Mouse (Mus musculus): Measurements from ENCODE around the gene Uqcc2. TPM values are rescaled to one million over a fixed set of nuclear protein-coding genes. Genes with fewer than 3 reads are reported as not detected.

Gene Uqcc2
- 100 to 1,000 TPM; 245 to 370 TPM for total RNA-seq (2021)
- long read RNA-seq, experiment 1, transcript Uqcc2-201 (4 exons, 500 nt), result major isoform, 213 of 220 reads
- long read RNA-seq, experiment 1, partial matches to known transcripts, result 7 of 220 reads
- long read RNA-seq, experiment 1, other reads (novel, unspliced or antisense), result 0 of 220 reads
- long read RNA-seq, experiment 2, transcript Uqcc2-201 (4 exons, 500 nt), result major isoform, 182 of 184 reads
- long read RNA-seq, experiment 2, partial matches to known transcripts, result 2 of 184 reads
- long read RNA-seq, experiment 2, other reads (novel, unspliced or antisense), result 0 of 184 reads

DNA sequence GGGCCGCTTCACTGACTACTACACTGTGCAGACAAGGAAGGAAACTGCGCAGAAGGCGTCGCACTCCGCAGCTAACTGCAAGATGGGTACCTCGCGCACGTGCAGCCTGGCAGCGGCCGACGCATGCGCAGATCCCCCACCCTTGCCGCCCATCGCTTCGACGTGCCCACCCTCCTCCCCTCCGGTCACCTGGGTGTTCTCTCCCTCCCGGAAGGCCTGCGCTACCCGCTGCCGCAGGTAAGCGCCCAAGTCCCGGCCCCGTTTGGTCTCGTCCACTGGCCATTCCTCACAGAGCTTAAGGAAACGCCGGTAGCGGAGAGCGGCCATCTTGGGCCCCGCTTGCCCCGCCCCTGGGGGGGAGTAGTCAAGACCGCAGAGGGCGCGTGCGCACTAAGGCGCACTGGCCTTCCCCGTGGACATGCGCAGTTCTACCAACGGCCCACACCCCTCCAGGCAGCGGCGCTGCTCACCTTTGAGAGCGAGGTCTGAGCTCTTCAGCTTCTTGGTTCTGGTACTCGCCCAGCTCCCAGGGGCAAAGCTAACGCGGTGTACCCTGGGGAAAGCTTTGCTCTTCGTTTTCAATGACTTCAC lies at the start of gene Uqcc2:
Uqcc2 (minus strand) TSS at position 366 of the 591 bp plus-strand sequence.
- DNase-seq, result peak; percentile 99

DNA sequence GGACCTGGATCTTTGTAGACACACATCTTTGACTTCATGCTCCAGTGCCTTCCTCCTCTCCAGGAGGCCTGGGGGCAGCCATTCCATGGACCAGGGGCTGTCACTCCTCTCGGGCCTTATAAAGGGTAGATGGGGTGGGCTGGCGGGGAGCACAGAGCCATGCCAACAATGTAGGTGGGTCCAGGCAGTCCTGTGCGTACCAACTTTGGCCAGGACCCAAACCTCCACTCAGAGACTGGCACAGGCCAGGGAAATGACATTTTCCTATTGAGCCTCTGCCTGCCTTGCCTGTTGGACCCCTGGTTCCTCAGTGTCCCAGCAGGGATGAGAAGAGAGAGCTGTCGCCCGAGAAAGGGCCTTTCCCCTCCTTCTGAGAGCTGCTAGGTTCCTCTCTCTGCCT lies 48.7 kb upstream of the Uqcc2 start:
- DNase-seq, result no peak

DNA sequence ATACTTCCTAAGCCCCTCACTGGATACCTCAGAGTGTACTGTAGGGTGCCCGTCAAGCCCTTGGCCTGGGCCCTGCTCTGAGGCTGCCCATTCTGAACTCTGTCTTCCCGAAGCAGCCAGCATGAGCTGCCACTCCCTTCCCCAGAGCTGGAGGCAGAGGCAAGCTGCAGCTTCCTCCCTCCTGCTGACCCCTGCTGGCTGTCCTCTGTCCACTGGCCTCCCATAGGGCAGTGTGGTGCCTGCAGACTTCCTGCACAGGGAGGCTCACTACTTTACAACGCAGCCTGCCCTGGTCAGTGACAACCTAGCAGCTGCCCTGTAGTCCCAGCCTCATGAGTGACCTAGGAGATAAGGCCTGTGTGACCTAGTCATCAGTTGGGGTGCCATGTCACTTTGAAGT lies 48.0 kb upstream of the Uqcc2 start:
- DNase-seq, result peak; percentile 54 to 65

DNA sequence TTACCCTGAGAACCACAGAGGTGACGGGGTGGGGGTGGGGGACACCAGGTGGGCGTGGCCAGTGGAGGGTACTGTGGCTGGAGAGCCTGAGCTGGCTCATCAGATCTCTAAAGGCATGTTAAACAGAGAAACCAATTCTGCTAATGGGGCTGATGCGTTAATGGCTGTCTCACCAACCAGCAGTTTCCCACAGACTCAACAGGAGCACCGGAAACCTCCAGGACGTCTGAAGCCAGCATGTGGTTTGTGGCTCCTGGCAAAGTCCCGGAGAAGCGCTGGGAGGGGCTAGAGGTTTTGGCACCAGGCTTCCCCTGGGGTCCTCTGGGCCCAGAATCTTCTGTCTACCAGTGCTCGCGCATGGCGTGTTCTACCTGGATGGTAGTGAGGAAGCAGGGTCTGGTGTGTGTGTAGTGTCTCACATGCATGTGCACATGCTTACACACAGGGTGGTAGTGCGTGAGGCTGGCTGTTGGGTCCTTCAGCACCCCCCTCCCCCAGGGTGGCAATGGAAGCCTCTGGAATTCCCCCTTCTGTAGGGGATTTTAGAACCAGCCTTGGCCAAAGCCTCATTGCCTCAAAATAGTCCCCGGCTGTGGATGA lies 46.1 kb upstream of the Uqcc2 start:
- DNase-seq, result no peak

DNA sequence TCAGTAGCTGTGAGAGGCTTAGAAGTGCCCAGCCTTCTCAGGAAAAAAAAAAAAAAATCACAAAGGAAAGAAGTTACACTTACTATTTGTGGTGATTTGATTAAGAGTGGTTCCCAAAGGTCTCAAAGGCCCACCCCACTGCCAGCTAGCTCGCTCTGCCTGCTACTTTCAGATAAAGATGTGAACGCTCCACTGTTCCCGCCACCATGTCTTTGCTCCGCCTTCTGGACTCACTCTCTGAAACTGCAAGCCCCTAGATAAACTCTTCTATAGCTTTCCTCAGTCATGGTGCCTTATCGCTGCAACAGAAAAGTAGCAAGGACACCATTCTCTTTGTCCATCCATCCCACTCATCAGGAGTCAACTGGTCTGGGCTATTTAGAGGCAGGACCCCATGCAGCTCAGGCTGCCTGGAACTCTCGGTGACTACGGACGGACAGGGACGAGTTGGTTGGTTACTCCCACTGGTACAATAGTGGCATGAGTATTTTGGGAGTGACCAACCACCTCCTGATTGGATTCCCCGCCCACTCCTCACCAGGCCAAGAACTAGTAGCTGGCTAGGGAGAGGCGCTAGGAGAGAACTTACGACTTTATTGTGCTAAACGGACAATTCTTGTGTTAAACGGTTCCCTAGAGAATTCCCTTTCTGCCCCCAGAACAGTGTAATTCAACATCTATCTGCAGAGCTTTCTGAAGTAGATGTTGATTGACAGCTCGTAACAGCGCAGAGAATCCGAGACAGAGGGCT lies 44.9 kb upstream of the Uqcc2 start:
- DNase-seq, result no peak

DNA sequence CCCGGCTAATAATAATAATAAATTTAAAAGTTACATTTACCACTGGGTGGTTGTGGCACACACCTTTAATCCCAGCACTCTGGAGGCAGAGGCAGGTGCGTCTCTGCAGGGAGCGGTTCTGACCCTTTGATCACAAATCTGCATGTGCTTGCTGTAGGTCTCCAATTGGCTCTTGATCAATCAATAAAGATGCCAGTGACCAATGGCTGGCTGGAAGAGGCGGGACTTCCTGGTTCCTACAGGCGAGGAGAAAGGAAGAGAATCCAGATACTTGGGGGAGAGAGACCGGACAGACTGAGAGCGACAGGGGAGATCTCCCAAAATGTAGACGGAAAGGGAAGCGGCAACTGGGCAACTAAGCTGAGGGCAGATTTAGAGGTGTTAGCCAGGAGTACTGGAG lies 44.3 kb upstream of the Uqcc2 start:
- DNase-seq, result no peak

DNA sequence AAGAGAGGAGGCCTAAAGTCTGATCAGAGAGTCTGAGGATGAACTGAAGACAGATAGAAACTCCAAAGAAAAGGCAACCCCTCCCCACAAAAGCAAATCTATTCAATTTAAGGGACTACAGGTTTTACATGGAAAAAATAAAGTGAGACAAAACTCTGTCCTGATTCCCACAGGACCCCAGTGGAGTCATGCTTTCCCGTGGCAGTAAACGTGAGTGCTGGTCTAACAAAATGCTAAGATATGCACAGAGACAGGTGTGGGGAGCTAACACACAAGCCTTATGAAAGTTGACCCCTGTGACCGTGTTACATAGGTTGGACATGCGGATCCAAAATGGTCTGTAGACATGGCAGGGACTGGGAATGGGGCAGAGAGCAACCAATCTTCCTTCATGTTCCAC lies 43.0 kb upstream of the Uqcc2 start:
- no peak for DNase-seq

DNA sequence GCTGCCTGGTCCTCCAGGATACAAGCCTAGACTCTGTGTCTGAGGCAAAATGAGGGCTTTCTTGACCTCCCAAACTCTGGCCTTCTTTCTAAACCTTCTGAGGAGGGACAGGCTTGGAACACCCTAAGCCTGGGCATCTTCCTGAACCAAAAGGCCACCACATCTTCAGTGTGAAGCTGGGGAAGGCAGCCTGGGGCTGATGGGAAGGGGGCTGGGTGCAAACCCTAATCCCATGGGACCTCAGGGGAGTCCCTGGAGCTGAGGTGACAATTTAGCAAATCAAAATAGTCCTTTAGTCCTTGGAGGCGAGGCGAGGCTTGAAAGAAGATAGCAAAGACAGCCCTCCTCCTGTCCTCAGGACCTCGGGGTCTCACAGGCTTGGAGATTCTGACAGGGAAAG lies 42.6 kb upstream of the Uqcc2 start:
- DNase-seq, result no peak

DNA sequence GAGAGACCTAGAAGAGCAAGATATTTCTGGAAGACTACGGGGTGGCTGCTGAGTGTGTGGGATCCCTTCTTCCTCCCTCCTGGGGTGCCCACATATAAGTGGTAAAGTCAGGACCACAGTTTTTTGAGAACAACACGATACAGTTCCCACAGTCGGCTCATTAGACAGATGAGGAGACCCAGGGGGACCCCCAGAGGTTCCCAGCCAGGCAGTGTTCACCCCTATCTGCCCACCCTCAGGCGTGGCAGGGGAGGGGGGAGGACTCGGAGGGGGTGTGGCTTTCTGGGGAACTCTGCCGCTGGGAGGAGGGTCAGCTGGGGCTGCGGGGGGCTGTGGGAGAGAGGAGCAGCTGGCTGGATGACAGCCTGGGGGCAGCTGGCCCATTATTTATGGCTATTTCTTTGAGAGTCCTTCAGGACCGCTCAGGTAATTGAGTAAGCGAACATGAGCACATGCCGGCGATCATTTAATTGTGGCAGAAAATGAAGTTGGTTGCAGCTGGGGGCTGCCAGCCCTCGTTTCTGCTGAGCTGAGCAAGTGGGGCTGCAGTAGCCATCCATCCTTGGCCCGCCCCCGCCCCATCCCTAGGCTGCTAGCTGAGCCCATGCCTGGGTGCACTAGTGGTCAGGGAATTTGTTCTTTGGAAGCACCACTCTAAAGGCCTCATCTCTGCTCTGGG lies 41.6 kb upstream of the Uqcc2 start:
- DNase-seq, result no peak

DNA sequence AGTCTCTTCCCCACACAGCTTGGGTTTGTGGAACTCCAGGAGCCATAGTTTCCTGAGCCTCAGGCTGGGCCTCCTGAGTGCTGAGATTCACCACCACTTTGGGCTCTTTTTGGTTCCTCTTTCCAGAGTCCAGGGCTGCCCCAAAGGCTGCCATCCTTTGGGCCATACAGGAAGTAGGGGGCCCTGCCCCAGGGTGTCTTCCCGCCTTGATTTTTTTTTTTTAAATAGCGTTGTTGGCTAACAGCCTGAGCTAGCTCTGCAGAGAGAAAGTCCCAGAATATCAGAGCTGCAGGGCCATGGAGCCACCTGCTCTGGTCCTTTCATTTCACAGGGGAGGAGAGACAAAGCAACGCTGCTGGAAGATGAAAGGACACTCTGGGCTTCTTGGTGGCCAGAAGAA lies 40.0 kb upstream of the Uqcc2 start:
- no peak for DNase-seq

DNA sequence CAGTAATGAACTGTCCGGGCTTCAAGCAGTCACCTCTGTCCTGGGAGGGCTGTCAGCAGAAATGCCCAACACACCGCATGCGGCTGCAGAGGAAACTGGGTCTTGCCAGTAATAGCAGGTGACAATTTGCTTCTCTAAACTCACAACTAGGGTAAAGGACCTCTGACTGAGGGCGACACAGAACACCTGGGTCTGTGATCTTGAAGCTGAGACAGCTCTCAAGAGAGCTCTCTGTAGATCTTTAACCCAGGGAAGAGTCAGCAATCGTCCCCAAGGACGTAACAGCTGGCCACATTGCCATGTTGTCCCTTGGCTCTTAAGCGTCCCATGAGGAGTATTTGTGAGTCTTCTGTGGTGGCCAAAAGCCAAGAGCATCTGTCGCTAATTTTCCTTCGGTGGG lies 38.7 kb upstream of the Uqcc2 start:
- DNase-seq, result no peak

DNA sequence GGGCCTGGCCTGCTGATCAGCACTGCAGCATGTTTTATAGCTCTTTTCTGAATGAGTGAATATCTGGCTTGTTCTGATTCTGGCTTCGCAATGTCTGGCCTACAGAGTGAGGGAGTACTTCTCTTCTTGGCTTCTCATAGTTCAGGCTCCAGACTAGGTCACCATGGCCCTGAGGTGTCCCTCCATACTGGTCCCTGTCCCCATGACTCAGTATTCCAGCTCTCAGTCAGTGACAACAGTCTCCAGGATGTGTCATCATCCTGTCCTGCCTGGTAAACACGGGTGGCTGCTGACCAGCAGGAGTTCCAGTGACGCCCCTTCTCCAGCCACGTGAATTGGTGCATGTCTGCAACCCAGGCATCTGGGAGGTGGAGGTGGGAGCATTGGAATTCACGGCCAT lies 37.4 kb upstream of the Uqcc2 start:
- DNase-seq, result peak; percentile 46 to 68

DNA sequence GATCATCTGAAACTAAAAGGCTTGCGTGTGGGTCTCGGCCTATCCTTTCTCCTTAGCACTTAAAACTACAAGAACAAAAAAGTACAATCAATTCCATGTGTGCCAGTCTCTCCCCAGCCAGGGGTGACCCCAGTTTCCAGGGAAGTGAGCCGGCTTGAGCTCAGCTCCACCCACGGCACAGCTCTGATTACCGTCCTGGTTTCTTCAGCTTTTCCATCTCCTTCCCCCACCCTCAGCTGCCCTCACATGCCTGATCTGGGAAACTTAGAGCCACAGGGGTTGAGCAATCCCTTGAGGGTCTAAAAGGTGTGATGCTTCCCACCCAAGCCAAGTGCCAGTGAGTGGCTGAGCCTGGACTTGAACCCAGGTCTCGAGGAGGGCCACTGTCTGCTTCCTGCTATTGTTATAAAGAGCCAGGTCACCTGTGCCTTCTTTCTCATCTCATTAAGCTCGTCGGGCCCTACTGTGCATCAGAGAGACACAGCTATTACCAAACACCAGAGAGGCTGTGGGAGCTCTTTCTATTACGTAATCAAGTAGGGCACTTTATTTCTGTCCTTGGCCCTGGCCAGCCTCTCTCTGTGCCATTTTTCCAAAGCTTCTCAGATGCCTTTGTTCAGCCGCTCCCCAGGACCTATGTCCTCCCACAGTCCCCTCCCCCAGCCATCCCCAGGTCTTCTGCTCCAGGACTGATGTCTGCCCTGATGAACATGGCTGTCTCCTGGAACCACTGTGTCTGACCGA lies 36.4 kb upstream of the Uqcc2 start:
- DNase-seq, result peak; percentile 47 to 50

DNA sequence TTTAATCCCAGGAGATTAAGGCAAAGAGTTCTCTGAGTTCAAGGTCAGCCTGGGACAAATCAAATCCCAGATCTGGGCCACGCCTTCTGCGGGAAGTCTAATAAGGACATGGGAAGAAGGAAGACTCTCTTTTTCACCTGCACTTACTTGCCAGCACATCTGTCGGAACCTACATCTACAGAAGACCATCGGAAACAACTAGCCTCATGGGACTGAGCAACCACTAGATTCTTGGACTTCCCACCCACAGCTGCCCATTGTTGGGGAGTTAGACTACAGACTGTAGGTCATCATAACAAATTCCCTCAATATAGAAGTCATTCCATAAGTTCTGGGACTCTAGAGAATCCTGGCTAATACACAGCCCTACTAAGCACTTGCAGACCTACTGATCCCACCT lies 34.9 kb upstream of the Uqcc2 start:
- no peak for DNase-seq

DNA sequence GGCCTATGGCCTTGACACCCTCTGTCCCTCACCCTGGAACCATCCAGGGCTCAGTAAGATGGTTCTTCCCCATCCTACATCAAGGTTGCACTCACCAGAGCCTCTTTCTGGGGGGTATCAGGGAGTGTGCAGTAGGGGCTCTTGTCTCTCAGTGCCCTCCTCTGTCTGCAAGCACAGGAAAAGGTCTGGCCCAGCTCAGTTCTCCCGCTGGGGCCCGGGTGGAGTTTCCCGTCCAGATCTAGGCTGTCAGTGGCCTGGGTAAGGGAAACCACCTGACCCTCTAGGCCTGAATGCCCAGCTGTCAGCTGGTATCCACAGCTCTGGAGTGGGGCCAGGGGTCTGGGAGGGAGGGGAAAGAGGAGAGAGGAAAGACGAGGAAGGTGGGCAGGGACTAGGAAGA lies 33.8 kb upstream of the Uqcc2 start, which contains the start of gene Ip6k3:
Ip6k3 (minus strand) TSS at position 251 of the 400 bp plus-strand sequence.
- no peak for DNase-seq

DNA sequence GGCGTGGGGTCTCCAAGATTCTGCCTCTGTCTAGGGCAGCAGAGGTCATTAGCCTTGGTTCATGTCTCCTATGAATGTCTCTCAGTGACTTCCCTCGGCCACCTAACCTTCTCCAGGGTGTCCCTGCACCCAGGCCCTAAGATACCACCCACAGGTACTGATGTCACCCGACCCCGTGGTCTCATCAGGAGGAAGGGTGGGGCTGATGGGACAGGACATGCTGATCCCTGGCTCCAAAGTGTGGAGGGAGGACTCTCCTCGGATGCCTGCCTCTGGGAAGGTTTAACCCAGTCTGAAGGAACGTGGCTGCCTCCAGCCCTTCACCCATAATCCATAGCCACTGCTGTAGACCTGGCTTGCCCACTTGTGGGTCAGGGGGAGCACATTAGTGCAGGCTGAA lies 33.2 kb upstream of the Uqcc2 start:
- no peak for DNase-seq

DNA sequence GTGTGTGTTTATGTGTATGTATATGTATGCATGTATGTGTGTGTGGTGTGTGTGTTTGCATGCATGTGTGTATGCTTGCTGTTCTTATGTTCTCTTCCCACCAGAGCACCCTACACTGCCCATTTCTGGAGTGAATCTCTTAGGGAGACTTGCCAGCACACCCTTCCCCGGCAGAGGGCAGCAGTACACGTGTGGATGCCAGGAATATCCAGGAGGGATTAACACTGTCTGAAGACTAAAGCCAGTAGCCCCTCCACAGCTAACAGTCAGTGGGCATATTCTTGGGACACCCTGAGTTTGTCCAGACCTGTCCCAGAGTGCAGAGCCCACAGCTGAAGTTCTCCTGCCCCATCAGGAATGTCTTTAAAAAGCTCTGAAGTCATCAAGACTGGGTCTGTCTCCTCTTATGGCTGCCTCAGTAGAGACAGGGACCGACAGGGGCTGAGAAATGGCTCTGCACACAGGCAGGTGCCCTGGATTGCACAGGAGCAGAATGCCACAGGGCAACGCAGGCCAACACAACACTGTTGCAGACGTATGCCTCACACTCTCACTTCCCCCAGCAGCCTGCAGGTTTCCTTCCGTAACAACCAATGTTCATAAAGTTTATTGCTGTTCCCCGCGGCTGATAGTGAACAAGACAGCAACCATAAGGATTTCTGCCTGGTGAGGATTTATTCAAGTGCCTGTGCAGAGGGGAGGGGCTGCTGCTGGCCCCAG lies 31.5 kb upstream of the Uqcc2 start:
- peak; percentile 71 to 75 for DNase-seq

DNA sequence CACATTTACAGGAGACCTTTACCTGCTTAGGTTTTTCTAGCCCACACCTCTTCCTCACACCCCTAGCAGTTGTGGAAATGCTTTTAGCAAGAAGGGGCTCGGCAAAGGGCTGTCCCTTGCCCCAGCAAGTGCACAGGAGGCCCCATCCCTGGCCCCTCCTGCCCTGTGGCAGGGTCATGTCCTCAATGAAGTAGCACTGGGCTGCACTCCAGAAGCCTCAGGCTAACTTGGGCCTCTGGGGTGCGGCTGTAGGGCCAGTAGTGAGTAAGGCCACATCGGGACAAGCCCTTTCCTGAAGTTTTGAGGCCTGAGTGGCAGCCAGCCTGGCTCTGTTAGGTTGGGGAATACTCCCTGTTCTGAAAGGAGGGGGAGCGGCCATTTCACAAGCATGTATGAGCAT lies 27.2 kb upstream of the Uqcc2 start:
- DNase-seq, result peak; percentile 50 to 53

DNA sequence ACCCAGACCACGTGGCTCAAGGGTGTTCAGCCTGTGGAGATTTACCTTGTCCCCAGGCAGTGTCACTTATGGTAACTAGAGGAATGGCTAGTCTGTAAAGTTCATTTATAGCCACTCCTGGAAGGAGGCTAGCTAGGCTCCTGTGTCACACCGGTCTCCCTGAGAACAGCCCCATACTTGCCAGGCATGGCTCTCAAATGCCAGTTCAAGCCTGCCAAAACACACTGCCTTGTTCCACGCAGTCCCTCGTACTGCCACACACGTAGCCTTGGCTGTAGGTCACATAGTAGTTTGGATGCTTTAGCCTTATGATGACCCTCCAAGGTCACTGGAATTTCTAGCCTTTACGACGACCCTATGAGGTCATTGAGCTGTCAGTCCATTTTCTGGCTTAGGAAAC lies 25.5 kb upstream of the Uqcc2 start:
- DNase-seq, result no peak

DNA sequence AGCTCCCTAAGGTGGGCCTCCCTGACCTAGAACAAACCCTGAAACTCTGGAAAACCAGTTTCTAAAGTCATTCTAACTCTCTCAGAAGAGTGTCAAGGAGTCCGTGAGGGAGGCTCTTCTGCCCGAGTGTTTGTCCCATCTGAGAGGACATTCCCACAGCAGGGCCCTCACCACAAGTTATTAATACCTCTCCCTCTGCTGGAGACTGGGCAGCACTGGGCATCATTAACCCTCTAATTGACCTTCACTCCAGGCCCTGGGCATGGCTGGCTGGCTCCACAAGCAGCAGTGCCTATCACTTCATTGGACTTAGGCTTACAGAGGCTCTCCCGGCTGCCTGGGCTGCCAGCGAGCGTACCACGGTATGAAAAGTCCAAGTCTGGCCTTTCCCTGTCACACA lies 24.7 kb upstream of the Uqcc2 start:
- no peak for DNase-seq

DNA sequence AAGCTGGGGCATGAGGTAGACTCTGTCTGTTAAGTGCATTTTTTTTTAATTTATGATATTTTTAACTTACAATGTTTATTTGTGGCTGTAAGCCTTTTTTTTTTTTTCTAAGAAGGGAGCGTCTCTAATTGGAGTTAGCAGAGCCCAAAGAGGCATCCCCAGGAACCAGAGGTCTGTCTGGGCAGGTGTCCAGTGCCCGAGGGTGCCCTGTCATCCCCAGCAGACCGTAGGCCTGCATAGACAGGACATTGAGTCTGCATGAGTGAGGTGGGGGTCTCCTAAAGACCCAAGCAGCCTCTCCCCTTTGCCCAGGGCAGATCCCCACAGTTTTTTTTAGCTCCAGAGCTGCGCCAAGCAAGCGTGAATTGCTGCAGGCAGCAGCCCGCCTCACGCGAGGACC lies 22.0 kb upstream of the Uqcc2 start:
- DNase-seq, result no peak
